In the genomic region with DNA sequence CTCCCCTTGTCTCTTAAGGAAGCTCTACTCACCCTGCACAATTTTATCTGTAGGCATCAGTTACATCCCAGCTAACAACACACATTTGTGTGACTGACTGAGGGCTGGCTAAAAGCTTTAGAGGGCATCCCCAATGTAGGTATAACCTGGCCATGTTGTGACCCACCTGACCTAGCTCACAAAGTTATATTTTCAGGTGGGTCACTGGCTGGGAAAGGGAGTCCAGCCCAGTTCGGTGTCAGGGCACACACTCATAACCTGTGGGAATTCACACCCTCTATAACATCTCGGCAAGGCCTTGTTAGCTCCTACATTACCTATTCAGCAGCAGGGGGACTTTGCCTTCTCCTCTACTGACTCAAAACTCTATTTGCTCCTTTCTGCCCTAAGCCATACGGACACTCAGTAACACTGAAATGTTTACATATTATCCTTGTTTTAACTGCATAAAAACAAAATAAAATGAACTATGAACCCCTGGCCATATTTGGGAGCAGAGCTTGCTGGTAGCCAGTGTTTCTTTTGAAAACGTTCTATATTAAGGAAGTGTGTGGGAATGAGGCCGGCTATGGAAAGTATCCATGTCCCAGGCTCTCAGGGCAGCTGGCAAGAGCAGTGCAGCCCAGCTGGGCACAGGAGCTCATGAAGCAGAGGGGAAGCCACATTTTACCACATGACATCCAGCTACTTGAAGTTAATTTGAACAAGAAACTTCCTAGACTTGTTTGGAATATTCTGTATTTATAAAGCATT, we compare ENCODE assay signal across 12 mouse cellular contexts. TPM values are rescaled to one million over a fixed set of nuclear protein-coding genes. Genes with fewer than 3 reads are reported as not detected.
DNase-seq lines count a peak whose midpoint lies in the region; ATAC-seq lines count a peak whose summit lies in the region.
"Had no signal": no experiment of that assay in that cellular context is flagged by ENCODE, and none has a peak within 500 bp of the region (broad histone marks: within the 10 kb centered on the region; RNA-seq: fewer than 3 reads in every experiment).

No protein-coding gene starts in this region.

- H3K4me3 ChIP-seq in heart, embryonic 16.5 days (ENCODE audit: low read length), result no peak overlapping the region
- no peak overlapping the region for H3K4me3 ChIP-seq in hindbrain, embryonic 13.5 days
- H3K4me3 ChIP-seq: embryonic facial prominence, embryonic 12.5 days; forebrain, embryonic 13.5 days; limb, embryonic 15.5 days had no signal

- no peak overlapping the region for H3K9ac ChIP-seq in heart, embryonic 16.5 days (ENCODE audit: low read length)
- no peak overlapping the region for H3K9ac ChIP-seq in hindbrain, embryonic 13.5 days
- H3K9ac ChIP-seq: embryonic facial prominence, embryonic 12.5 days; forebrain, embryonic 13.5 days; limb, embryonic 15.5 days had no signal

- peak overlapping the region; percentile 28; the same call in 1 of the 2 replicates for H3K27ac ChIP-seq in heart, embryonic 16.5 days (ENCODE audit: low read length)
- H3K27ac ChIP-seq in hindbrain, embryonic 13.5 days, result no peak overlapping the region
- H3K27ac ChIP-seq: embryonic facial prominence, embryonic 12.5 days; forebrain, embryonic 13.5 days; limb, embryonic 15.5 days had no signal

- H3K36me3 ChIP-seq in heart, embryonic 16.5 days (ENCODE audit: control insufficient read depth, insufficient read depth), result no peaks in the 10 kb centered on the region
- H3K36me3 ChIP-seq in hindbrain, embryonic 13.5 days, result no peaks in the 10 kb centered on the region
- H3K36me3 ChIP-seq: embryonic facial prominence, embryonic 12.5 days; limb, embryonic 15.5 days had no signal

- no peaks in the 10 kb centered on the region for H3K9me3 ChIP-seq in heart, embryonic 16.5 days (replicated peaks; ENCODE audit: control insufficient read depth, low read length)
- no peaks in the 10 kb centered on the region for H3K9me3 ChIP-seq in hindbrain, embryonic 13.5 days
- H3K9me3 ChIP-seq: embryonic facial prominence, embryonic 12.5 days; forebrain, embryonic 13.5 days; limb, embryonic 15.5 days had no signal

- no peak for ATAC-seq in heart, embryonic 16.5 days (replicated peaks; ENCODE audit: extremely low read depth, insufficient read depth, low FRiP score)
- no peak for ATAC-seq in hindbrain, embryonic 13.5 days (ENCODE audit: low FRiP score)
- ATAC-seq: forebrain, embryonic 13.5 days; Patski had no signal

- peaks cover 22% of the 10 kb centered on the region for H3K4me1 ChIP-seq in heart, embryonic 16.5 days (ENCODE audit: control insufficient read depth, insufficient read depth, low read length)
- H3K4me1 ChIP-seq in hindbrain, embryonic 13.5 days (replicated peaks), result no peaks in the 10 kb centered on the region
- H3K4me1 ChIP-seq: embryonic facial prominence, embryonic 12.5 days; forebrain, embryonic 13.5 days had no signal

- H3K27me3 ChIP-seq in heart, embryonic 16.5 days (ENCODE audit: control insufficient read depth, insufficient read depth, low read length), result no peaks in the 10 kb centered on the region
- no peaks in the 10 kb centered on the region for H3K27me3 ChIP-seq in hindbrain, embryonic 13.5 days
- H3K27me3 ChIP-seq: embryonic facial prominence, embryonic 12.5 days; forebrain, embryonic 13.5 days; limb, embryonic 15.5 days; Patski had no signal

- no peak overlapping the region for H3K4me2 ChIP-seq in heart, embryonic 16.5 days (ENCODE audit: low read depth, low read length)
- no peak overlapping the region for H3K4me2 ChIP-seq in hindbrain, embryonic 13.5 days
- H3K4me2 ChIP-seq: embryonic facial prominence, embryonic 12.5 days; forebrain, embryonic 13.5 days; limb, embryonic 15.5 days had no signal

- peak; percentile 55 for DNase-seq in kidney, adult 11 months
- DNase-seq in kidney, adult 18-20 months, result no peak
- peak; percentile 58 for DNase-seq in fibroblast of lung, adult 2 months (ENCODE audit: low read depth)
- DNase-seq in lung, postnatal 25 days (ENCODE audit: low spot score), result peak; percentile 67
- no peak for DNase-seq in frontal cortex, adult 2 months (ENCODE audit: extremely low spot score in 1 of 2, low spot score in 1 of 2)
- DNase-seq: cerebellum, postnatal 10 days had no signal

- 51% methylated on average over 5 of the region's 5 CpGs for WGBS in heart, embryonic 16.5 days
- WGBS in hindbrain, embryonic 13.5 days, result 80% methylated on average over 5 of the region's 5 CpGs

RNA-seq across cellular contexts. Expression of a gene that starts 20.7 kb away (rescaled TPM):
- 1.1 and 1.6 TPM in 2 replicates for polyA plus RNA-seq in heart, embryonic 16.5 days (2015; fragmentation: Nextera tagmentation; extraction: Ambion mirVana)
- 2.6 and 2.8 TPM in 2 replicates for polyA plus RNA-seq in hindbrain, embryonic 13.5 days (2015; fragmentation: Nextera tagmentation; extraction: Ambion mirVana)
- 18.3 and 21.6 TPM in 2 replicates for polyA plus RNA-seq in frontal cortex, adult 2 months (2012; rRNA removed)

Comparison
In these comparisons a context has a peak if more than half of its experiments do, and no peak if none do; other contexts are left out.
1. DNase-seq: peak in kidney, adult 11 months (single experiment), fibroblast of lung, adult 2 months (single experiment) and lung, postnatal 25 days (single experiment); none in kidney, adult 18-20 months (single experiment) and frontal cortex, adult 2 months (0 of 2).